Mouse (Mus musculus) brain, embryonic 14.5 days (tissue): ENCODE measurements around the gene Dstyk.

Experiments
- CTCF ChIP-seq: fragments of 200-500 bp; IDR thresholded peaks from 2 replicates; pipeline ENCODE4 v1.5.1; 2012; ENCODE audit warnings: inconsistent platforms, mild to moderate bottlenecking, moderate library complexity, borderline replicate concordance; ENCODE audit not compliant: insufficient read depth, insufficient read length; ENCODE audit errors: extremely low read depth
- POLR2A ChIP-seq: fragments of 200-500 bp; IDR thresholded peaks from 2 replicates; pipeline ENCODE4 v1.6.1; 2012; ENCODE audit warnings: mild to moderate bottlenecking, inconsistent platforms, borderline replicate concordance; ENCODE audit not compliant: poor library complexity, insufficient read depth, insufficient read length, severe bottlenecking; ENCODE audit errors: extremely low read depth

- no peak for TF ChIP-seq CTCF
- TF ChIP-seq POLR2A, result no peak
Measured at GRCm38 (mm10) chr1:132385266-132385665, 32.1 kb upstream of the Dstyk start.
